Mouse (Mus musculus): ENCODE measurements at regions not wholly inside any gene's neighbourhood (a gene's known extent, or its start where the extent isn't known, plus 50 kb on each side); places are given as distances from the start of the nearest gene placed in this dataset.

DNA sequence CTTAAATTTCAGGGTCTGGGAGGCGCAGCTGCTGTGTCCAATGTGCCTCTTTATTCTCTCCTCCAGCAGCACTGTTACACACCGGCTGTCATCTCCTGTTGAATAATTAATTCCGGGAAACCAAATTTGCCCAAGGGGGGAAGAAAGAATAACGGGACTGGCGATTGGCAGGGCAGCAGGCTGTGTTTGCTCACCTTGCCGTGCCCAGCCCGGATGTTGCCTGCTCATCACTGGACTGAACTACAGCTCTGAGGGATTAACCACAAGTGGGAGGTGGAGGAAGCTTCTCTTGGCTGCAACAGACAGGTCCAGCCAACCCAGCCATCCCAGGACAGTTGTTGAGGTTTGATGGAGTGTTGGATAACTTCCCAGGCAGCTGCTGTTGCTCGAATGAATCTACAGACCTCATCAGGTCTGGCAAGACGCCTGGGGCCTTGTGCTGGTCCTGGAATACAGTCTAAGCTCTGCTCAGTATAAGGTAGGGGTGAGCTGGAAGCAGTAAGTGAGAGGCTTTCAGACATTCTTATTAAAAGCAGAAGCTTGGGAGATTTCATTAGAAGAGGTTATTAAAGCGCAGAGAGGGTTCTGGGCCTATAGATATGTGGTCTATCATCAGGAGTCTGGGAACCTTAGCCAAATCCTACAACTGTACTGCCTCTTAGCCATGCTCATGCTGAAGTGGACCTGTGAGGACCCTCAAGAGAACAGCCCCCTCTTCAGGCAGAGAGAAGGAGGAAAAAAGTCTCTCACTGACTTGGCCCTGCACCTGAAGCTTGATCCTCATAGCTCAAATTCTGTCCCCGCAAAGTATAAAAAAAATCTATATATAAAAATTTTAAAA lies 291.8 kb downstream of the Il20rb start:
- peak; percentile 12 for DNase-seq (ENCODE audit: low read depth, low spot score)

GRCm38 (mm10) chr9:100194158-100194557 lies 292.4 kb downstream of the Il20rb start:
- no peak for DNase-seq (ENCODE audit: low read depth, low spot score)

DNA sequence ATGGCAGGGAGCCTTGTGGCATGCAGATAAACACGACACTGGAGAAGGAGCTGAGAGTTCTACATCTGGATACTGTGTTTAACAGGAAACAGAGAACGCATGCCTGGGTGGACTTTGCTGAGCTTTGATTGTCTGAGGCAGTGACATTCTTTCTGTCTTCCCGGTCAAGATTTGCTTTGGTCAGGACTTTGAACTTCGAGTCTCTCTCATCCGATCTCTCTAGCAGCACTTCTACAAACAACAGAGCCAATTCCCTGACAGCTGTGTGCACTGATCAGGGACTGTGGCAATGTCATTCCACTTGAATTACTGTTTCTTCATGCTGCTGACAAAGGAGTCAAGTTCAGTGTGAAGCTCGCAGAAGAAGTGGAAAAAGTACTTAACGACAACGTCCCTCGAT lies 302.5 kb downstream of the Il20rb start:
- no peak for DNase-seq (ENCODE audit: low read depth, low spot score)

DNA sequence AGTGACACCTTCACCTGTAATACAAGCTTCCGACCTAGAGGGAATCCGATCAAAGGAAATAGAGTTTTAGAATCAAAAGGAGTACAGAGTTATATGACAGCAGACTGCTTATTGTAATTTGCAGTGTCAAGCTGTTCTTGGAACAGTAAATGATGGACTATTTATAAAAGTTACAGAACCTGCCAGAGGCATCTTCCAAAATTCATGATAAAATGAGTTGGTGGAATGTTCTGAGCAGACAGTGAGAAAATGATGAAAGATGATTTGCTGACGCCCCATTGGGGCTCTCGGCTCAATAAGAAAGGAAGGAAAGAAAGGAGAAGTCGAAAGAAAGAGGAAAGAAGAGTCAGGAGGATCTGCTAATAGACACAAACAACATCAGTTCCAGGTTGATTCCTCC lies 300.3 kb upstream of the Sox14 start:
- DNase-seq (ENCODE audit: low read depth, low spot score), result no peak

- no peak for DNase-seq (ENCODE audit: low read depth, low spot score)
Measured at GRCm38 (mm10) chr9:100166256-100166655, 290.3 kb upstream of the Sox14 start.

DNA sequence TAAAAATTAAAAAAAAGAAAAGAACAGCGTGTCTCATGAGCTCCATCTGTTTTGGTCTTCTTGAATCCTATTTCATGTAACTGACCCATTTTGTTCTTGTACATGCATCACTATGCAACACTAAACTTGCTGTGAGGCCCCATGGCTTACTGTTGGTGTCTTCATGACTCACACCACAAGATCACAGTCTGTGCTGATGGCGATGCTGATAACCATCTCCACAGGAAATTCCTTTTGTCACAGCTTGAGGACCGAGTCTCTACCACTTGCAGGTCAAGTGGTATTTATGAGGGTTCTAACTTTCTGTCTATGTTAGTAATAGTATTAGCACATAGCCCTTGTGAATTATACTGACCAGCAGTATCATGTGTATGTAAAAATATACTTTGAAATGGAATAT lies 286.0 kb upstream of the Sox14 start:
- no peak for DNase-seq (ENCODE audit: low read depth, low spot score)
